Mouse (Mus musculus) heart, postnatal 0 days (tissue): Measurements from ENCODE around the gene Olfr1022. TPM values are rescaled to one million over a fixed set of nuclear protein-coding genes. Genes with fewer than 3 reads are reported as not detected.

Experiments
- ATAC-seq: fragments of 200-750 bp; cut with Nextera tagmentation; 2 replicates; pipeline ENCODE4 v1.8.0; 2017; ENCODE audit warnings: low read depth, moderate number of reproducible peaks, moderate library complexity; ENCODE audit not compliant: insufficient read depth
- DNase-seq: peaks from one replicate; pipeline ENCODE4 v3.0.0-alpha.2; 2016; ENCODE audit warnings: low spot score
- H3K27ac ChIP-seq: fragments of 300-500 bp; sonication (generic); 2 replicates; pipeline ENCODE4 v1.5.1; 2014; ENCODE audit warnings: low read depth, mild to moderate bottlenecking
- H3K27me3 ChIP-seq: fragments of 300-500 bp; sonication (generic); 2 replicates; pipeline ENCODE4 v1.6.1; 2014; ENCODE audit warnings: low read length, mixed read lengths; ENCODE audit not compliant: control insufficient read depth, insufficient read depth
- H3K36me3 ChIP-seq: fragments of 300-500 bp; sonication (generic); replicated peaks from 2 replicates; pipeline ENCODE4 v1.6.1; 2014; ENCODE audit warnings: low read length, mixed read lengths; ENCODE audit not compliant: control insufficient read depth, insufficient read depth
- H3K4me1 ChIP-seq: fragments of 300-500 bp; sonication (generic); 2 replicates; pipeline ENCODE4 v1.6.1; 2014; ENCODE audit warnings: antibody characterized with exemption; ENCODE audit not compliant: control insufficient read depth, insufficient read depth
- H3K4me2 ChIP-seq: fragments of 300-500 bp; sonication (generic); 2 replicates; pipeline ENCODE4 v1.6.1; 2014; ENCODE audit warnings: low read depth, mild to moderate bottlenecking, low read length, moderate library complexity
- H3K4me3 ChIP-seq: fragments of 300-500 bp; sonication (generic); 2 replicates; pipeline ENCODE4 v1.5.1; 2014; ENCODE audit warnings: low read depth, low read length
- H3K9ac ChIP-seq: fragments of 300-500 bp; sonication (generic); replicated peaks from 2 replicates; pipeline ENCODE4 v1.6.1; 2014; ENCODE audit warnings: low read depth, low read length, mixed read lengths
- H3K9me3 ChIP-seq: fragments of 300-500 bp; sonication (generic); replicated peaks from 2 replicates; pipeline ENCODE4 v1.6.1; 2016; ENCODE audit warnings: low read length; ENCODE audit not compliant: control insufficient read depth
- CTCF ChIP-seq: IDR thresholded peaks from 2 replicates; pipeline ENCODE4 v1.5.1; 2016; ENCODE audit warnings: antibody characterized with exemption, control low read depth, low read depth
- EP300 ChIP-seq: IDR thresholded peaks from 2 replicates; pipeline ENCODE4 v1.6.1; 2016; ENCODE audit warnings: antibody characterized with exemption, low read depth
- WGBS: fragments of 180-500 bp; shearing (Covaris S2); extraction: QIAGEN DNeasy Blood & Tissue Kit; methylation state at CpG from one replicate; pipeline ENCODE4 v1.1.7; 2014; 5-methylcytosine and 5-hydroxymethylcytosine counted together
- polyA plus RNA-seq: library from polyadenylated mRNA; unstranded; fragments of >200 nt; fragmentation: Nextera tagmentation; extraction: Ambion mirVana; gene quantifications from 2 replicates; pipeline ENCODE4 v1.2.1, GENCODE M21; 2015
- total RNA-seq: library from RNA; depleted of rRNA; stranded (reverse); fragments of >200 nt; gene quantifications from 2 replicates; pipeline ENCODE4 v1.2.3, GENCODE M21; 2014; ENCODE audit warnings: low replicate concordance; rRNA removed

Olfr1022 gene
- total RNA-seq: not detected in 2 replicates
- polyA plus RNA-seq: not detected in 2 replicates

DNA sequence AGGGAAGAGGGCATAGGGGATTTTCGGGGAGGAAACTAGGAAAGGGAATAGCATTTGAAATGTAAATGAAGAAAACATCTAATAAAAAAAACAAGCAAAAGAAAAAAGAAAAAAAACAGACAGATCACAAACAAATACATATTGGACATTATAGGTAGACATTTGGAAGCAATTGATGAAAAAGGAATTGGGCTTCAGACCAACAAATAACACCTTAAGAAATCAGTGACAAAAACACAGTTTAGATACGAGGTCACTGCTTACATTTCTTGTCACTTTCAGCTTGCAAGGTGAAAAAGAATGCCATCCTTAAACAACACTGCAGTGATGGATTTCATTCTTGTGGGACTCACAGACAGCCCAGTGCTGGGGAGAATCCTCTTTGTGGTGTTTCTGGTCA, at the start of gene Olfr1022:
Gene Olfr1022, plus strand, starts transcription at position 301 of the 400 bp plus-strand sequence.
- Histone ChIP-seq H3K27me3 (no peaks in the 10 kb centered on the region), H3K4me2 (no peak within 1 kb of the TSS), H3K36me3 (no peaks in the 10 kb centered on the region), H3K4me1 (no peaks in the 10 kb centered on the region), H3K4me3 (no peak within 1 kb of the TSS), H3K9me3 (no peaks in the 10 kb centered on the region), H3K27ac (no peak within 1 kb of the TSS), H3K9ac (no peak within 1 kb of the TSS)
- WGBS: 39% methylated on average over 2 of the region's 2 CpGs
- no peak for TF ChIP-seq CTCF
- TF ChIP-seq EP300: no peak
- ATAC-seq: no peak
- no peak for DNase-seq

DNA sequence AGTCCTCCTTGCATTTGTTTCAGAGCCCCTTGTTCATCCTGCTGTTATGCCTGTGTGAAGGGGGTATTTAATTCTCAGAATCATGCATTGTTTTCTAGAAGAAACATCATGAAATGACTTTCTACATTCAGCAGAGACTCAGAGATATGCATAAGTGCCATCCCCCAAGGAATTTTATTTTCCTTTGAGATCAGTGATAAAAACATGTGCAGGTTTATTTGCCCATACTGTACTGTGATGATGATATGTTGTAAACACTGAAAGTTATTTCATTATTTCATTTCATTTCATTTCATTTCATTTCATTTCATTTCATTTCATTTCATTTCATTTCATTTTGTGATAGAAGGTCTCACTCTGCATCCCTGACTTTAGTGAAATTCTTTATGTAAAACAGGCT, 23.0 kb upstream of the Olfr1022 start, which contains the start of gene Olfr1019:
Gene Olfr1019, minus strand, starts transcription at position 101 of the 400 bp plus-strand sequence.
- no peak for TF ChIP-seq EP300
- TF ChIP-seq CTCF: no peak
- Histone ChIP-seq H3K36me3 (no peaks in the 10 kb centered on the region), H3K4me2 (no peak within 1 kb of the TSS), H3K9ac (no peak within 1 kb of the TSS), H3K27ac (no peak within 1 kb of the TSS), H3K27me3 (no peaks in the 10 kb centered on the region), H3K4me1 (no peaks in the 10 kb centered on the region), H3K4me3 (no peak within 1 kb of the TSS), H3K9me3 (no peaks in the 10 kb centered on the region)
- DNase-seq (no peak), ATAC-seq (no peak)

DNA sequence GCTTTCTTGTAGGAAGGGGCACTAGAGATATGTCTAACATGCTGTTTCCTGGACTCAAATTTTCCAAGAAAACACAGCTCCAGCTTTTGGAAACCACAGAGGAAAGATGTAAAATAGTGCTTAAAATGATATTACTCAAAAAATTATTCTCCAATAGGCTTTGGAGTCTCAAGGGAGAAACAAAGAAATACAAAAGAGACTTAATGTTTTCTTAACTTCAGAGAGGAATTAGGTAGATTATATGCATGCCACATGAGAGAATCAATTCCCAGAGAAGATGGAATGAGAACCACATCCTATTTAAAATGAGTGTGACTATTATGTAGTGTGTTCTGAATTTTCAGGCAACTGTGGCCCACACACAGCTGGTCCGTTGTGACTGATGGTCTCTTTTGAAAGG, 21.7 kb upstream of the Olfr1022 start, which contains the start of gene Olfr1020:
Gene Olfr1020, plus strand, starts transcription at position 301 of the 400 bp plus-strand sequence.
- H3K4me1 ChIP-seq: no peaks in the 10 kb centered on the region
- ATAC-seq: no peak
- H3K27ac ChIP-seq: no peak within 1 kb of the TSS
- H3K9ac ChIP-seq: no peak within 1 kb of the TSS
- TF ChIP-seq EP300 (no peak), CTCF (no peak)
- no peak within 1 kb of the TSS for H3K4me3 ChIP-seq
- 67% methylated on average over 1 of the region's 1 CpGs for WGBS
- H3K4me2 ChIP-seq: no peak within 1 kb of the TSS
- H3K27me3 ChIP-seq: no peaks in the 10 kb centered on the region
- DNase-seq: no peak
- H3K36me3 ChIP-seq: no peaks in the 10 kb centered on the region
- no peaks in the 10 kb centered on the region for H3K9me3 ChIP-seq

DNA sequence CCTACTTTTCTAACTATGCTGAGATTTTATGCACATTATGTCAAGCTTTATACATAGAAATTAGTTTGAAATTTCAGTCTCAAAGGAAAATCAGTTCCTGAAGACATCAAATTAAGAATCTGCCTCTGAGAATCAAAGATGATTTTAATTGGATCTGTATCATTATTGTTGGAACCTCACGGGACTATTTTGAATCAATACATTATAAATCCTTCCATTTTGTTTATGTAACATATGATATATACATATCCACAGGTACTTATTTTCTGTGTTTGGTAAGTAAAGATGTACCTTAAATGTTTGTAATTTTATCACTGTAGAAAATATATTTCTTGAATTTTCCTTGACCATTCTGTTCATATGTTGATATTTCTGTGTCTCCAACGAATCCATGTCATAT, 16.9 kb downstream of the Olfr1022 start, which contains the start of gene Olfr1023:
Gene Olfr1023, plus strand, starts transcription at position 301 of the 400 bp plus-strand sequence.
- Histone ChIP-seq H3K4me1 (no peaks in the 10 kb centered on the region), H3K9ac (no peak within 1 kb of the TSS), H3K9me3 (no peaks in the 10 kb centered on the region), H3K27ac (no peak within 1 kb of the TSS), H3K4me2 (no peak within 1 kb of the TSS), H3K27me3 (no peaks in the 10 kb centered on the region), H3K36me3 (no peaks in the 10 kb centered on the region), H3K4me3 (no peak within 1 kb of the TSS)
- ATAC-seq (no peak), DNase-seq (no peak)
- 51% methylated on average over 2 of the region's 2 CpGs for WGBS
- TF ChIP-seq CTCF (no peak), EP300 (no peak)

DNA sequence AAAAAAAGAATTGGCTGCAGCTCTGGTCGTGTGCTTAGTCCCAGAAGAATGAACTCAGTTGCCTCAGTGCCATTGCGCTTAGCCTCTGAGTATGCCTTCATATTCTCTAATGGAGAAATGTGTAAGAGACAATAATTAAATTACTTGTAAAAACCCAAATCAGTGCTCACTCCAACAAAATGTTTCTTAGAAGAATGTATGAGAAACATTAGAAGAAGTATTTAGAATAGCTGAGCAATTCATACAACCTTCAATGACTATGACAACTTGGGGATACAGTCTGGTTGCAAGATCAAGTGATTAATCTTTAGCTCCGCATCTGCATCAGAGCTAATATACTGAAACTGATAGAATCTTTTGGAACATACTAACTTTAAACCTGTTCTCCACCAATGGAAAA, 36.6 kb downstream of the Olfr1022 start, which contains the start of gene Olfr1024:
Gene Olfr1024, minus strand, starts transcription at position 101 of the 400 bp plus-strand sequence.
- H3K27ac ChIP-seq: no peak within 1 kb of the TSS
- H3K4me1 ChIP-seq: no peaks in the 10 kb centered on the region
- no peaks in the 10 kb centered on the region for H3K9me3 ChIP-seq
- no peak for DNase-seq
- no peak within 1 kb of the TSS for H3K4me2 ChIP-seq
- TF ChIP-seq CTCF (no peak), EP300 (no peak)
- no peak within 1 kb of the TSS for H3K9ac ChIP-seq
- no peak within 1 kb of the TSS for H3K4me3 ChIP-seq
- H3K27me3 ChIP-seq: no peaks in the 10 kb centered on the region
- H3K36me3 ChIP-seq: no peaks in the 10 kb centered on the region
- no peak for ATAC-seq
- WGBS: 77% methylated on average over 3 of the region's 3 CpGs

DNA sequence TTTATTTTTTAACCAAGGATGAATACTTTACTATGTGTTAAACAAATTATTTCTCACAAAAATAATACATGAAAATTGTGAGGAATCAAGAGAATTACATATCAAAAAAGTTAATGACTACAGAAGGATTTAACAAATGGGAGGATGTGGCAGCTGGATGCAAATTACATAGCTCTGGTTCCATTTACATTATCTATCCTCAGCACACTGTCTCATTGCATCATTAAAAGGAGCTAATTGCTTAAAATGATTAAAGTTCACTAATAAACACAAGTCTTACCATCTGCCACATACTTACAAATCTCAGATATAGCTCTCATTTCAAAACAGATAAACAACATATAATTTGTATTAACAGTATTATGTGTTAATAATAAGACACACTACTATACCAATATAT, 44.8 kb downstream of the Olfr1022 start:
- TF ChIP-seq EP300: no peak
- TF ChIP-seq CTCF: no peak
- Histone ChIP-seq H3K36me3 (no peaks in the 10 kb centered on the region), H3K4me3 (no peak overlapping the region), H3K4me2 (no peak overlapping the region), H3K9me3 (no peaks in the 10 kb centered on the region), H3K9ac (no peak overlapping the region), H3K4me1 (no peaks in the 10 kb centered on the region), H3K27me3 (no peaks in the 10 kb centered on the region), H3K27ac (no peak overlapping the region)
- ATAC-seq (no peak), DNase-seq (no peak)
